Mouse (Mus musculus): ENCODE measurements around the gene Rapgef6.

DNA sequence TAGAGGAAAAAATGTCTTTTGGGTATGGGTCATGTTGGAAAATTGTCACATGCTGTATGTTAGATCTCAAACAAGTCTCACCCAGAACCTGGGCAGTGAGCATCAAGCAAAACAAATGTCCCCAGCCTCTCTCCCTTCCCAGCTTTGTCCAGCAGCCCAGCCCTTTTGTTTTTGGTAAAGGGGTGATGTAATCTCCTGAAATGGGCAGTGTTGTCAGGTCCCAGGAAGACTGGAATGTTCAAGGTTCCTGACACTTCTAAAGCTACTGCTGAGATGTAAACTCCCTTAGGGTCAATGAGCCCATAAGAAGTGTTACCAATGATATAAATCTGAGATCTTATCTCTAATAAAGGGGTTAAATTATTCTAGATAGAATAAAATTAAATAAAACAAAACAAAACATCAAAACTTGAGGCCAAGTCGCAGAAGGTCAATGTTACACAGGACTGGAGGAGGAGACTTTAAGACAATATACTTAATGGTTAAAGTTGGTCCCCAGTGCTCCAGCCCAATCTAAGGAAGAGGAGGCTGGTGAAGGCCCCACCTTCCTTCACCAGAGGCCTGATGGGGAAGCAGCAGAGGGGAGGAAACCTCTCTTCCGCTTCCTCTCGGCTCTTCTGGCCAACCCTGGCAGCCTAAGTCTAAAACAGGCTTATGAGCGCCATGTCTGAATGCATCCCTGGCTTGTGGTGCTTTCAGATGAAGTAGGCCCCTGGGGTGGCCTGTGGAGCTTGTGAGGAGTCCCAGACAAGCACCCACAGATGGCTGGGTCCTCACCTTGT, 188.1 kb downstream of the Rapgef6 start:
- TF ChIP-seq CTCF (IDR thresholded peaks at IDR 0.05; ENCODE audit: extremely low read depth, insufficient read depth, insufficient read length, insufficient replicate concordance) (no peak), POLR2A (IDR thresholded peaks at IDR 0.05; ENCODE audit: low read depth, low read length) (no peak)

Data from spleen, adult 2 months (tissue).